Mouse (Mus musculus): ENCODE measurements around the gene Shisa3. TPM values are rescaled to one million over a fixed set of nuclear protein-coding genes. Genes with fewer than 3 reads are reported as not detected.

Gene Shisa3
- 0.03 and 0.09 TPM in 2 replicates for polyA plus RNA-seq (2012; ENCODE audit: low replicate concordance)

GRCm38 (mm10) chr5:67607804-67608673, at the start of gene Shisa3:
Gene Shisa3, plus strand, starts transcription at chr5:67607882.

Other genes with a start within 250 kb of the Shisa3 start
- 0.38 and 0.67 TPM in 2 replicates for gene Bend4, start 179.6 kb upstream of the Shisa3 start, polyA plus RNA-seq (2012; ENCODE audit: low replicate concordance)
- 18.7 and 59.7 TPM in 2 replicates for gene Atp8a1, start 239.6 kb downstream of the Shisa3 start, polyA plus RNA-seq (2012; ENCODE audit: low replicate concordance)